Mouse (Mus musculus) forebrain, embryonic 15.5 days (tissue): Measurements from ENCODE around the gene Dntt. TPM values are rescaled to one million over a fixed set of nuclear protein-coding genes. Genes with fewer than 3 reads are reported as not detected.
A peak's percentile ranks its signal among the peaks of the same experiment; 100 is the strongest.

ENCODE experiments used
- ATAC-seq: fragments of 200-750 bp; cut with Nextera tagmentation; replicated peaks from 2 replicates; pipeline ENCODE4 v1.8.0; 2017; ENCODE audit warnings: mild to moderate bottlenecking, moderate TSS enrichment, moderate library complexity
- H3K27ac ChIP-seq: fragments of 300-500 bp; sonication (generic); replicated peaks from 2 replicates; pipeline ENCODE4 v1.5.1; 2015; ENCODE audit warnings: mild to moderate bottlenecking, inconsistent platforms
- H3K27me3 ChIP-seq: fragments of 300-500 bp; sonication (generic); 2 replicates; pipeline ENCODE4 v1.6.1; 2015; ENCODE audit warnings: inconsistent platforms
- H3K36me3 ChIP-seq: fragments of 300-500 bp; sonication (generic); 2 replicates; pipeline ENCODE4 v1.6.1; 2015; ENCODE audit warnings: mild to moderate bottlenecking, inconsistent platforms
- H3K4me1 ChIP-seq: fragments of 300-500 bp; sonication (generic); 2 replicates; pipeline ENCODE4 v1.6.1; 2015; ENCODE audit warnings: inconsistent platforms
- H3K4me2 ChIP-seq: fragments of 300-500 bp; sonication (generic); replicated peaks from 2 replicates; pipeline ENCODE4 v1.6.1; 2015; ENCODE audit warnings: mild to moderate bottlenecking, inconsistent platforms
- H3K4me3 ChIP-seq: fragments of 300-500 bp; sonication (generic); 2 replicates; pipeline ENCODE4 v1.5.1; 2015; ENCODE audit warnings: mild to moderate bottlenecking, inconsistent platforms
- H3K9ac ChIP-seq: fragments of 300-500 bp; sonication (generic); replicated peaks from 2 replicates; pipeline ENCODE4 v1.6.1; 2015; ENCODE audit warnings: mild to moderate bottlenecking, inconsistent platforms
- H3K9me3 ChIP-seq: fragments of 300-500 bp; sonication (generic); 2 replicates; pipeline ENCODE4 v1.6.1; 2016; ENCODE audit warnings: inconsistent platforms
- WGBS: fragments of 180-500 bp; shearing (Covaris S2); methylation state at CpG from one replicate; pipeline ENCODE4 v1.1.7; 2015; ENCODE audit warnings: mixed read lengths; 5-methylcytosine and 5-hydroxymethylcytosine counted together
- polyA plus RNA-seq: library from polyadenylated mRNA; unstranded; fragments of >200 nt; fragmentation: Nextera tagmentation; extraction: Ambion mirVana; gene quantifications from 2 replicates; pipeline ENCODE4 v1.2.1, GENCODE M21; 2015

The Dntt gene
- polyA plus RNA-seq, 1 experiment from 2014 or later, result not detected

- peak; percentile 80 for ATAC-seq
- Histone ChIP-seq H3K4me3 (no peak overlapping the region), H3K4me2 (no peak overlapping the region), H3K27me3 (no peaks in the 10 kb centered on the region), H3K36me3 (no peaks in the 10 kb centered on the region), H3K9ac (no peak overlapping the region), H3K9me3 (no peaks in the 10 kb centered on the region), H3K4me1 (no peaks in the 10 kb centered on the region; the same call in 1 of the 2 replicates), H3K27ac (no peak overlapping the region)
- WGBS, result 55% methylated on average over 21 of the region's 21 CpGs
These were observed 33.4 kb upstream of the Dntt start for GRCm38 (mm10) chr19:40995449-40996401.

GRCm38 (mm10) chr19:40996722-40997121 lies 32.4 kb upstream of the Dntt start:
- H3K9ac ChIP-seq, result no peak overlapping the region
- H3K36me3 ChIP-seq, result no peaks in the 10 kb centered on the region
- H3K4me3 ChIP-seq, result no peak overlapping the region
- H3K27ac ChIP-seq, result no peak overlapping the region
- no peaks in the 10 kb centered on the region for H3K27me3 ChIP-seq
- no peaks in the 10 kb centered on the region; the same call in 1 of the 2 replicates for H3K4me1 ChIP-seq
- 89% methylated on average over 6 of the region's 6 CpGs for WGBS
- H3K9me3 ChIP-seq, result no peaks in the 10 kb centered on the region
- no peak overlapping the region for H3K4me2 ChIP-seq
- ATAC-seq, result no peak

- H3K4me3 ChIP-seq, result no peak overlapping the region
- no peaks in the 10 kb centered on the region for H3K27me3 ChIP-seq
- H3K9me3 ChIP-seq, result no peaks in the 10 kb centered on the region
- ATAC-seq, result no peak
- H3K4me2 ChIP-seq, result no peak overlapping the region
- 52% methylated on average over 5 of the region's 5 CpGs for whole genome bisulfite sequencing
- no peaks in the 10 kb centered on the region for H3K36me3 ChIP-seq
- no peak overlapping the region for H3K27ac ChIP-seq
- no peak overlapping the region for H3K9ac ChIP-seq
- H3K4me1 ChIP-seq, result no peaks in the 10 kb centered on the region; the same call in 1 of the 2 replicates
These were observed 30.5 kb upstream of the Dntt start for GRCm38 (mm10) chr19:40998469-40999170.

- Histone ChIP-seq H3K27ac (no peak overlapping the region), H3K4me2 (no peak overlapping the region), H3K27me3 (no peaks in the 10 kb centered on the region), H3K4me1 (no peaks in the 10 kb centered on the region), H3K9me3 (no peaks in the 10 kb centered on the region), H3K9ac (no peak overlapping the region), H3K4me3 (no peak overlapping the region), H3K36me3 (no peaks in the 10 kb centered on the region)
- 61% methylated on average over 3 of the region's 3 CpGs for WGBS
- ATAC-seq, result no peak
These were observed 29.5 kb upstream of the Dntt start for GRCm38 (mm10) chr19:40999569-40999968.

DNA sequence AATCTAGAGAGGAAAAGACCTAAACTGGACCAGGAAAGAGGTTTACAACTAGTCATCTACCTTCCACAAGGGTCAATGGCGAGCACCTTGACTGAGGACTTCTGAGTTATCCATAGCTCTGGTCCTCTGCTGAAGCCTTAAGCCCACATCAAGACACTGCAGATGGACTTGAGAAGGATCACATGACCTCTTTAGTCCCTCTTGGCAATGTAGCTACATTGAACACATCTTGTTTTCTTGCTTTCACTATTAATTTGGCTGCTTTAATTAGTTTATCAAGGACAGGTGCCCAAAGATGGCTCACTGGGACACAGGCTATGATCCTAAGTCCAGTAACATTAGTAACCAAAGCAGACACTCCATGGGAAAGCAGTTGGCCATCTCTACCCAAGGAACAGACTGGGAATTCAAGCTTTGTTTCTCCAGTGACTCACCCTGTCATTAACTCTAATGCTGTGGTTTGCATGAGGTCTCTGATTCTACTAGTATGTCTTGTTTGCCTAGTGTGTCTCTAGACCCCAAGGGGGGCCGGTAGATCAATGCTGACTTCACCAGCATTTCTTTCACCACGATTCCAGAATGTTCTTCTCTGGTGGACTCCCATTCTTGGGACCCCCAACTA lies 25.3 kb upstream of the Dntt start:
- H3K9ac ChIP-seq, result no peak overlapping the region
- H3K36me3 ChIP-seq, result no peaks in the 10 kb centered on the region
- no peak overlapping the region for H3K4me2 ChIP-seq
- H3K9me3 ChIP-seq, result no peaks in the 10 kb centered on the region
- 88% methylated on average over 3 of the region's 3 CpGs for WGBS
- no peak overlapping the region for H3K27ac ChIP-seq
- no peak for ATAC-seq
- no peaks in the 10 kb centered on the region for H3K4me1 ChIP-seq
- H3K27me3 ChIP-seq, result no peaks in the 10 kb centered on the region
- no peak overlapping the region for H3K4me3 ChIP-seq

GRCm38 (mm10) chr19:41006621-41007020 lies 22.5 kb upstream of the Dntt start:
- Histone ChIP-seq H3K27me3 (no peaks in the 10 kb centered on the region), H3K4me1 (no peaks in the 10 kb centered on the region), H3K27ac (no peak overlapping the region), H3K9me3 (no peaks in the 10 kb centered on the region), H3K36me3 (no peaks in the 10 kb centered on the region), H3K9ac (no peak overlapping the region), H3K4me3 (no peak overlapping the region), H3K4me2 (no peak overlapping the region)
- WGBS, result 23% methylated on average over 4 of the region's 4 CpGs
- no peak for ATAC-seq

GRCm38 (mm10) chr19:41007326-41007725 lies 21.7 kb upstream of the Dntt start:
- no peaks in the 10 kb centered on the region for H3K4me1 ChIP-seq
- WGBS, result 47% methylated on average over 6 of the region's 6 CpGs
- no peak overlapping the region for H3K27ac ChIP-seq
- H3K4me3 ChIP-seq, result no peak overlapping the region
- H3K9ac ChIP-seq, result no peak overlapping the region
- H3K4me2 ChIP-seq, result no peak overlapping the region
- no peaks in the 10 kb centered on the region for H3K27me3 ChIP-seq
- no peaks in the 10 kb centered on the region for H3K36me3 ChIP-seq
- ATAC-seq, result no peak
- H3K9me3 ChIP-seq, result no peaks in the 10 kb centered on the region

DNA sequence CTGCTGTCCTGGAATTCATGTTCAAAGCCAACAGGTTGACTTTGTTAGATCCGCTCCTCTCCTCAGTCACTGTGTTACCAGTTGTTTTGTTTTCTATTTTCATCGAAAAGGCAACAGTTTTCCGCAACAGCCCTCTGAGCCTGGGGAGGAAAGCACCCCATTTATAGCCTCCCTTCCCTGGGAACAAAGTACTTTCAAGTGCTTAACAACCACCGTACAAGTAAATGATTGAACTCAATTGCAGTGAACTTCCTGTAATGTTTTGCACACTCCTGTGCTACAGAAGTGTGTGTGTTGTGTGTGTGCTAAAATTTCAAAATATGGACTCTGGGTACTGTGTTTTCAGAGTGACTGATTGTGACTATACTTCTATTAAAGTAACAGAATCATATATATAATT lies 21.3 kb upstream of the Dntt start:
- Histone ChIP-seq H3K27ac (no peak overlapping the region), H3K27me3 (no peaks in the 10 kb centered on the region), H3K9ac (no peak overlapping the region), H3K4me3 (no peak overlapping the region), H3K36me3 (no peaks in the 10 kb centered on the region), H3K9me3 (no peaks in the 10 kb centered on the region), H3K4me2 (no peak overlapping the region), H3K4me1 (no peaks in the 10 kb centered on the region)
- ATAC-seq, result no peak
- WGBS, result 81% methylated on average over 4 of the region's 4 CpGs

GRCm38 (mm10) chr19:41008674-41009395 lies 20.2 kb upstream of the Dntt start:
- Histone ChIP-seq H3K4me1 (no peaks in the 10 kb centered on the region), H3K27me3 (0 out of 2 replicates have a peak, but pooled peaks cover 2% of the 10 kb centered on the region), H3K4me3 (no peak overlapping the region), H3K36me3 (no peaks in the 10 kb centered on the region), H3K9ac (no peak overlapping the region), H3K9me3 (no peaks in the 10 kb centered on the region), H3K4me2 (no peak overlapping the region), H3K27ac (no peak overlapping the region)
- 89% methylated on average over 5 of the region's 5 CpGs for WGBS
- no peak for ATAC-seq

DNA sequence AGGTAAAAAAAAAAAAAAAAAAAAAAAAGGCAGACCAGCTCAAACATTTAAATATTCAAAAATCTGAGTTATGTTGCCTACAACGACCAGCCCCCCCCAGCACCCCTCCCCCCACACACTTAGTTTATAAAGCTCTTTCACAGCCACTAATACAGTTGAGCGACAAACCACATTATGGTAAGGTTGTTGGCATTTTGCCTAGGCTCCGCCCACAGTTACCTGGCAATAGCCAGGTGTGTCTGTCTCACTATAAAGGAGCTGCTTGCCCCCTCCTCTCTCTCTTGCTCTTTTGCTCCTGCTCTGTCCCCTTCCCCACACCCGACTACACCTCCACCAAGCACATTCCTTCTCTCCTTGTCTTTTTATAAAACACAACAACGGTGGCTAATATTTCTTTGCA lies 17.4 kb upstream of the Dntt start:
- H3K27me3 ChIP-seq, result 0 out of 2 replicates have a peak, but pooled peaks cover 4% of the 10 kb centered on the region
- H3K4me1 ChIP-seq, result peaks cover 4% of the 10 kb centered on the region
- H3K36me3 ChIP-seq, result no peaks in the 10 kb centered on the region
- H3K9me3 ChIP-seq, result no peaks in the 10 kb centered on the region
- H3K4me2 ChIP-seq, result no peak overlapping the region
- 51% methylated on average over 5 of the region's 5 CpGs for WGBS
- no peak for ATAC-seq
- no peak overlapping the region for H3K4me3 ChIP-seq
- H3K27ac ChIP-seq, result no peak overlapping the region
- no peak overlapping the region for H3K9ac ChIP-seq

GRCm38 (mm10) chr19:41013591-41013990 lies 15.5 kb upstream of the Dntt start:
- Histone ChIP-seq H3K4me3 (no peak overlapping the region), H3K9me3 (no peaks in the 10 kb centered on the region), H3K27me3 (0 out of 2 replicates have a peak, but pooled peaks cover 4% of the 10 kb centered on the region), H3K36me3 (no peaks in the 10 kb centered on the region), H3K27ac (no peak overlapping the region), H3K4me2 (no peak overlapping the region), H3K9ac (no peak overlapping the region), H3K4me1 (peaks cover 4% of the 10 kb centered on the region)
- ATAC-seq, result no peak
- WGBS, result 7% methylated on average over 5 of the region's 5 CpGs
